ENCODE assay signal across 30 mouse cellular contexts in genomic region chr9:62724175-62724574, GRCm38 (mm10). TPM values are rescaled to one million over a fixed set of nuclear protein-coding genes. Genes with fewer than 3 reads are reported as not detected.
DNase-seq lines count a peak whose midpoint lies in the region; ATAC-seq lines count a peak whose summit lies in the region.
"Had no signal": no experiment of that assay in that cellular context is flagged by ENCODE, and none has a peak within 500 bp of the region (broad histone marks: within the 10 kb centered on the region; RNA-seq: fewer than 3 reads in every experiment).

No protein-coding gene starts in this region.

- intact Hi-C loops in left cerebral cortex, postnatal 4 days (cut with DNase I), result no loop called here

- 53% methylated on average over 9 of the region's 9 CpGs for WGBS in limb, embryonic 12.5 days
- 66% methylated on average over 9 of the region's 9 CpGs for WGBS in limb, embryonic 15.5 days
- 85% methylated on average over 9 of the region's 9 CpGs for WGBS in hindbrain, embryonic 12.5 days

- peak; percentile 52 to 65 for DNase-seq in cerebellum, postnatal 10 days
- peak; percentile 48 for DNase-seq in left cerebral cortex, postnatal 4 days
- no peak for DNase-seq in left cerebral cortex, adult 18-20 months (ENCODE audit: low spot score in 2 of 2)
- DNase-seq in right cerebral cortex, postnatal 14 days, result no peak
- DNase-seq: adrenal gland, postnatal 10 days; adrenal gland, postnatal 36 days; B cell, adult 2 months; cerebellum, adult 11 months; cerebellum, adult 2 months; cerebellum, adult 9-11 months; cerebellum, postnatal 36 days; embryo, embryonic 11 days; gastrocnemius, postnatal 10 days; gastrocnemius, postnatal 36 days; heart, postnatal 10 days; heart, postnatal 36 days had no signal

- peaks cover 55% of the 10 kb centered on the region for H3K4me1 ChIP-seq in limb, embryonic 12.5 days (replicated peaks)
- peaks cover 51% of the 10 kb centered on the region for H3K4me1 ChIP-seq in limb, embryonic 15.5 days
- H3K4me1 ChIP-seq in hindbrain, embryonic 12.5 days, result peaks cover 10% of the 10 kb centered on the region

- no peak overlapping the region for H3K4me2 ChIP-seq in limb, embryonic 12.5 days
- H3K4me2 ChIP-seq in limb, embryonic 15.5 days, result no peak overlapping the region
- no peak overlapping the region for H3K4me2 ChIP-seq in hindbrain, embryonic 12.5 days (replicated peaks)
- H3K4me2 ChIP-seq: forebrain, embryonic 15.5 days; heart, embryonic 11.5 days; heart, embryonic 15.5 days; hindbrain, embryonic 14.5 days had no signal

- no peak for ATAC-seq in cerebellum, adult (ENCODE audit: insufficient number of reproducible peaks, low FRiP score, low TSS enrichment)
- ATAC-seq in limb, embryonic 12.5 days (ENCODE audit: insufficient number of reproducible peaks, insufficient read depth, low FRiP score, low TSS enrichment, low read depth), result no peak
- no peak for ATAC-seq in limb, embryonic 15.5 days (ENCODE audit: insufficient number of reproducible peaks, low FRiP score, low TSS enrichment, low read depth)
- ATAC-seq in hindbrain, embryonic 12.5 days (ENCODE audit: low FRiP score), result no peak
- ATAC-seq: forebrain, embryonic 15.5 days; hindbrain, postnatal 0 days; inflammation-experienced regulatory T-cells, adult 6 months; Patski had no signal

- 0 out of 2 replicates have a peak, but pooled peaks cover 8% of the 10 kb centered on the region for H3K27me3 ChIP-seq in limb, embryonic 12.5 days
- no peaks in the 10 kb centered on the region for H3K27me3 ChIP-seq in limb, embryonic 15.5 days
- no peaks in the 10 kb centered on the region for H3K27me3 ChIP-seq in hindbrain, embryonic 12.5 days
- H3K27me3 ChIP-seq: forebrain, embryonic 15.5 days had no signal

- H3K9me3 ChIP-seq in limb, embryonic 12.5 days, result no peaks in the 10 kb centered on the region
- no peaks in the 10 kb centered on the region for H3K9me3 ChIP-seq in limb, embryonic 15.5 days
- H3K9me3 ChIP-seq in hindbrain, embryonic 12.5 days (replicated peaks), result no peaks in the 10 kb centered on the region
- H3K9me3 ChIP-seq: forebrain, embryonic 15.5 days; G1E; heart, embryonic 15.5 days; hindbrain, embryonic 10.5 days had no signal

- no peaks in the 10 kb centered on the region for H3K36me3 ChIP-seq in limb, embryonic 12.5 days
- H3K36me3 ChIP-seq in limb, embryonic 15.5 days, result peaks cover 2% of the 10 kb centered on the region; the same call in 1 of the 2 replicates
- H3K36me3 ChIP-seq in hindbrain, embryonic 12.5 days, result no peaks in the 10 kb centered on the region
- H3K36me3 ChIP-seq: forebrain, embryonic 15.5 days; G1E; heart, embryonic 15.5 days; hindbrain, embryonic 10.5 days had no signal

- H3K4me3 ChIP-seq in limb, embryonic 12.5 days (replicated peaks), result no peak overlapping the region
- no peak overlapping the region for H3K4me3 ChIP-seq in limb, embryonic 15.5 days
- no peak overlapping the region for H3K4me3 ChIP-seq in hindbrain, embryonic 12.5 days
- H3K4me3 ChIP-seq: forebrain, embryonic 15.5 days; heart, embryonic 15.5 days; hindbrain, embryonic 10.5 days had no signal

- H3K9ac ChIP-seq in limb, embryonic 12.5 days (replicated peaks), result no peak overlapping the region
- no peak overlapping the region for H3K9ac ChIP-seq in limb, embryonic 15.5 days
- H3K9ac ChIP-seq in hindbrain, embryonic 12.5 days, result no peak overlapping the region
- H3K9ac ChIP-seq: forebrain, embryonic 15.5 days; heart, embryonic 15.5 days; hindbrain, embryonic 14.5 days had no signal

- H3K27ac ChIP-seq in limb, embryonic 12.5 days, result peak overlapping the region; percentile 92
- peak overlapping the region; percentile 52 for H3K27ac ChIP-seq in limb, embryonic 15.5 days
- no peak overlapping the region for H3K27ac ChIP-seq in hindbrain, embryonic 12.5 days
- H3K27ac ChIP-seq: forebrain, embryonic 15.5 days; heart, embryonic 15.5 days; hindbrain, embryonic 10.5 days; hindbrain, embryonic 14.5 days; hindbrain, postnatal 0 days had no signal

RNA-seq across cellular contexts. Expression of gene Itga11, which starts 46.5 kb away (rescaled TPM):
- total RNA-seq in left cerebral cortex, postnatal 4 days (2021), result 1 to 10 TPM; 1.7 to 1.8 TPM
- total RNA-seq in left cerebral cortex, adult 18-20 months (2021), result 1 to 10 TPM; 2.7 to 4.1 TPM
- 4.5 and 7.6 TPM in 2 replicates for polyA plus RNA-seq in limb, embryonic 12.5 days (2016; fragmentation: Nextera tagmentation; extraction: Ambion mirVana)
- polyA plus RNA-seq in limb, embryonic 15.5 days (2015; fragmentation: Nextera tagmentation; extraction: Ambion mirVana), result 11.2 and 12.2 TPM in 2 replicates
- 4.6 and 5.8 TPM in 2 replicates for polyA plus RNA-seq in hindbrain, embryonic 12.5 days (2016; fragmentation: Nextera tagmentation; extraction: Ambion mirVana)
- total RNA-seq: G1E; granulocyte monocyte progenitor cell, adult 5-6 weeks had no signal
- polyA plus RNA-seq: G1E had no signal

Comparison
In these comparisons a context has a peak if more than half of its experiments do, and no peak if none do; other contexts are left out.
1. DNase-seq: peak in cerebellum, postnatal 10 days (2 of 2) and left cerebral cortex, postnatal 4 days (single experiment); none in left cerebral cortex, adult 18-20 months (0 of 2) and right cerebral cortex, postnatal 14 days (single experiment).